Mouse (Mus musculus): ENCODE measurements around the gene Sh3pxd2a.

Gene Sh3pxd2a

GRCm38 (mm10) chr19:47492422-47492821 lies 28.2 kb upstream of the Sh3pxd2a start:
- in situ Hi-C loops (cut with MboI, MseI), result no loop called here

DNA sequence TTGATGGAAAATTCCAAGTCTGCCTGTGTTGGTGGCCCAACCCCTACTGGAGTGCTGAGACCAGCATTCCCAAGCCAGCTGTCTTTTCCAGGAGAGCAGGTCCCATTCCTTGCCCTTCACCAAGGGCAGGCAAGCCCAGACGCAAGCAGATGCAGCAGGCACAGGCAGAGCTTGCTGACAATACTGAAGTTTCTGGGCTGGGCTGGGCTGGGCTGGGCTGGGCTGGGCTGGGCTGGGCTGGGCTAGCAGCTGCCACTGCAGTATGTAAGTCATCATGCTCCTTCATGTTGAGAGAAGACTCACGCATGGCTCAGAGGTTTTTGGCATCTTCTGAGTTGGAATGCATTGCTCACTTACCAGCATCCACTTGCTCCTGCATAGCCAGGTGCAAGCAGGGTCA lies 27.7 kb upstream of the Sh3pxd2a start:
- in situ Hi-C loops (cut with MboI, MseI), result no loop called here

- in situ Hi-C loops (cut with MboI, MseI), result loop anchor here (5.0 kb wide), 1 partner anchor 127 kb away; no protein-coding TSS in a partner anchor
Observed at GRCm38 (mm10) chr19:47489233-47489632, 25.0 kb upstream of the Sh3pxd2a start.

- in situ Hi-C loops (cut with MboI, MseI), result loop anchor here (5.0 kb wide), 1 partner anchor 126 kb away; no protein-coding TSS in a partner anchor
Observed at GRCm38 (mm10) chr19:47488250-47488649, 24.0 kb upstream of the Sh3pxd2a start.

- in situ Hi-C loops (cut with MboI, MseI), result loop anchor here (5.0 kb wide), 1 partner anchor 125 kb away; no protein-coding TSS in a partner anchor
Observed at GRCm38 (mm10) chr19:47487572-47487971, 23.4 kb upstream of the Sh3pxd2a start.

DNA sequence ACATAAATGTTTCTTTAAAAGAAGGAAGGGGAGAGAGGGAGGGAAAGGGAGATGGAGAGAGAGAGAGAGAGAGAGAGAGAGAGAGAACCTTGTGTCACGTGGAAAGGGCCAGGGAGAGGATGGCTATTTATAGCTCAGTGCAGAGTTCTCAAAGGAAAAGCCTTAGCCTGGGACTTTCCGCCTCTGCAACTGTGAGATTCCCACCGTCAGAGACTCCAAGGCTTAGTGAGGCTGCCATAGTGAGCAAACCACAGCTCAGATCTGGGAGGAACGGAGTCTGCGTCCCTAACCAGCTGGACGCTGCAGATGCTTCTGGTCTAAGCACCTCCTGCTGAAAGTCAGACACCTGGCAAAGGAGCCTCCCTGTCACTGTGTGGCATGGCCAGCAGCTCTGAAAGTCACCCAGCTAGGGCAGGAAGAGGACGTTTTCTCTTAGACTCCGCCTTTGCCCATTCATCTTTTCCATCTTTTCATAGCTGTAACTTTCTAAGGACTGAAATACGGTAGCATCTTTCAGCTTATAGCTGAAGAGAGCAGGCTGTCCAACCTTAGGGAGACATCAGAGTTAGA lies 21.9 kb upstream of the Sh3pxd2a start:
- in situ Hi-C loops (cut with MboI, MseI), result loop anchor here (5.0 kb wide), 1 partner anchor 124 kb away; no protein-coding TSS in a partner anchor

- in situ Hi-C loops (cut with MboI, MseI), result no loop called here
Observed at GRCm38 (mm10) chr19:47484110-47484509, 19.9 kb upstream of the Sh3pxd2a start.

DNA sequence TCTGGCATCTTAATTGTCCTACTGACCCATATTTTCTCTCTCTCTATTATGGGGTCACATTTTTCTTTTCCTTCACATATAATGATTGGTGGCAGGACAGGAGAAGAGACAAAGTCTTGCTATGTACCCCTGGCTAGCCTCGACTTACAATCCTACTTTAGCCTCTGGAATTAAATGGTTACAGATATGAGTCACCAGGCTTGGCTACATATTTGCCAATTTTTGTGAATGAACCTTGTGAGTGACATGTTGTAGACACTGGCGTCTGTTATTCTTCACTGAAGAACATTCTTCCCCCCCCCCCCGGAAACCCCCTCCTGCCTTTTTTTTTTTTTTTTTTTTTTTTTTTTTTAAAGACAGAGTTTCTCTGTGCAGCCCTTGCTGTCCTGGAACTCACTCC lies 19.1 kb upstream of the Sh3pxd2a start:
- in situ Hi-C loops (cut with MboI, MseI), result no loop called here

DNA sequence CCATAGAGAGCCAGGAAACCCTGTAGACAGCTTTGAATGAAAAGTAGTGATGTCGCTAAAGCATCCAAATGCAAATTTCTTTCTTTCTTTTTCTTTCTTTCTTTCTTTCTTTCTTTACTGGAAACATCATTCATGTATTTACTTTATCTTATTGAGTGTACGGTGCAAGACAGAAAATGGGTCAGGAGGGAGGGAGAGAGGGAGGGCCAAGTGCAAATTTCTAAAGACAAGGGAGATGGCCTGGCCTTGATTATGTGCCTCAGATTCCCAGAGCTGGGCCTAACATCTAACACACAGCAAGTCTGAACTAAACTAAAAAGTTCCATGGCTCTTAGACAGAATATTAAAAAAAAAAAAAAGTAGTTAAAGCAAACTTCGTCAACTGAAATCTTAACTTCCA lies 9.3 kb upstream of the Sh3pxd2a start:
- in situ Hi-C loops (cut with MboI, MseI), result no loop called here

GRCm38 (mm10) chr19:47472881-47473400 lies 8.7 kb upstream of the Sh3pxd2a start:
- in situ Hi-C loops (cut with MboI, MseI), result no loop called here

- in situ Hi-C loops (cut with MboI, MseI), result no loop called here
Observed at GRCm38 (mm10) chr19:47471808-47472207, 7.6 kb upstream of the Sh3pxd2a start.

DNA sequence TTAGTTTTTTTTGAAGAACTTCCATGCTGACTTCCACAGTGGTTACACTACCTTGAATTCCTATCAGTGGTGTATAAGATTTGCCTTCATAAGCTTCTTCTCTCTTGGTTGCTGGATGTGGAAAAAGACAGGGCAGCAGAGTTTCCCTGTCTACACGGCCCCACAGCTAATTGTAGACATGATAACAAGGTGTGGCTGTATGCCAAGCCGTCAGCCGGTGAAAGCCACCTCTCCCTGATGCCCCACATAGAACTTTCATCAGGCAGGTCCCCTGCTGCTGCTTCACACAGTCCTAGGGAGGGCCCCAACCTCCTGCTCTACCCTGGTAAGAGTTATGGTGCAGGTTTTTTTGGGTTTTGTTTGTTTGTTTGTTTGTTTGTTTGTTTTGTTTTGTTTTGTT lies 4.5 kb upstream of the Sh3pxd2a start:
- in situ Hi-C loops (cut with MboI, MseI), result no loop called here

GRCm38 (mm10) chr19:47466775-47467174 lies 2.6 kb upstream of the Sh3pxd2a start:
- in situ Hi-C loops (cut with MboI, MseI), result no loop called here

DNA sequence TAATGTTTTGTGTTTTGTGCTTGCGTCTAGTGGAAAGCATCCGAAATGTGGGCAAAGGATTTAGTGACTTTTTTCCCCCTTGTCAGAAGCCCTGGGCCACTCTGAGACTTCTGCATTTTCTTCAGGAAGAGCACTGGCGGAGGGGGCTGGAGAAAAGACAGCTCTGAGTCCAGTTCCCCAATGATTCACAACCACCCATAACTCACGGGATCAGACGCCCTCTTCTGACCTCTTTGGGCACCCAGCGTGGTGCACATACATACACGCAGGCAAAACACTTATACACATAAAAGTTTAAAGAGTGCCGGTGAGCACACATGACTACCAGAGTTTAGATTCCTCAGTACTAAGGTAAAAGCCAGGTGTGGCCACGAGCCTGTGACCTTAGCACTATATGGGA lies 1.3 kb upstream of the Sh3pxd2a start:
- in situ Hi-C loops (cut with MboI, MseI), result no loop called here

DNA sequence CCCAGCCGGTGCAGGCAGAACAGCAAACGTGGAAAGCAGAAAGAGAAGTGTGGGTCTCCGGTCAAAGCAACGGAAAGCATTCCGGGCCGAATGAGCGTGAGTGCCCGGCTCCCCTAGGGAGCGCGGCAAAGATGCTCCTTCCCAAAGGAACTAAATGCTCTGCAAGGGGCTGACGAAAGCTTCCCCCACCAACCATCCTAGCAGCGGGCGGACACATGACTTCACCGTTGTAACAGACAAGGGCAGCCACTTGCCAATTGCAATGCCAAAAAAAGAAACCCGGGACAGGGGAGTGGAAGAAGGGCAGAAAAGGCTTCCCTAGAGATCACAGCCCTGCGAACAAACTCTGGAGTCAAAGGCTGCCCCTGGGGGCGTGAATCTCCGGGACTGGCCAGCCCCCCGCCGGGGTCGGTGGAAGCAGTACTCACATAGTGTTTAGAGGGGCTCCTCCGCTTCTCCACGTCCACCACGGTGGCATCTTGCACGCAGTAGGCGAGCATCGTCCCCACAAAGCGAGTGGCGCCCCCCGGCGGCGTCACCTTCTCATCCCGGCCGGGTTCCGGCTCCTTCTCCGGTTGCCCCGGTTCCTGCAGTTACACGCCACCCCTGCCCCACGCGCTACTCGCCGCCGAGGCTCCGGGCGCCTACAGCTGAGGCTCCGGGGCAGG lies 431 bp downstream of the Sh3pxd2a start:
- in situ Hi-C loops (cut with MboI, MseI), result loop anchor here (5.0 kb wide), 1 partner anchor 106 kb away; no protein-coding TSS in a partner anchor

- in situ Hi-C loops (cut with MboI, MseI), result loop anchor here (5.0 kb wide), 1 partner anchor 106 kb away; no protein-coding TSS in a partner anchor
Observed at GRCm38 (mm10) chr19:47463206-47463605, 995 bp downstream of the Sh3pxd2a start.

- in situ Hi-C loops (cut with MboI, MseI), result loop anchor here (5.0 kb wide), 1 partner anchor 105 kb away; no protein-coding TSS in a partner anchor
Observed at GRCm38 (mm10) chr19:47462725-47463124, 1.5 kb downstream of the Sh3pxd2a start.

DNA sequence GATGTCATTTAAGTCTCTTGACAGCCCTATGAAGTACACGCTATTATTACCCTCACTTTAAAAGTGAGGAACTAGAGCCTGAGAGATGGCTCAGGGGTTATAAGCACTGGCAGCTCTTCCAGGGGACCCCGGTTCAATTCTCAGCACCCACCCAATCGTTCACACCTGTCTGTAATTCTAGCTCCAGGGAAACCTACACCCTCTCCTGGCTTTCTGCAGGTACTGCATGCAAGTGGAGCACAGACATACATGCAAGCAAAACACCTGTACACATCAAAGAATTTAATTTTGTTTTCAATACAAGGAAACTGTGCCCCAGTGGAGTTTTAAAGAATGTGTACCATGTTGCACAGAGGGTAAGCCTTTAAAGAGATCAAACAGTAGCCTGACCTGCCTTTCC lies 2.4 kb downstream of the Sh3pxd2a start:
- in situ Hi-C loops (cut with MboI, MseI), result loop anchor here (5.0 kb wide), 1 partner anchor 105 kb away; no protein-coding TSS in a partner anchor

DNA sequence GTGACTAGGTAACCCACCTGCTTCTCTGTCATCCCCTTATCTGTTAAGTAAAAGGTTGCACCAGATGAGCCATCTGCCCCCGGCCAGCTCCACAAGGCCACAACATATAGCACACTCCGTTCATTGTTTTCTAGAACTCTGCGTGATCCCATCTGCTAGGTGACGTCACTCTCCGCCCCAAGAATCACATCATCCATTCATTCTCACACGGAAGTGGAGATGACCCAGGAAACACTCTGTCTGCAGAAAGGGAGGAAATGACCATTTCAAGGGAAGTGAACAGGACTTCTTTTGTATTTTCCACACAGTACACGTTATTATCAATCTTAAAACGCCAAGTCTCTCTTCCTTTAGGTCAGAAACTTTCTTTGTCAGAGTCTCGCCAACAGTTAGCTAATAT lies 2.8 kb downstream of the Sh3pxd2a start:
- in situ Hi-C loops (cut with MboI, MseI), result loop anchor here (5.0 kb wide), 1 partner anchor 104 kb away; no protein-coding TSS in a partner anchor

DNA sequence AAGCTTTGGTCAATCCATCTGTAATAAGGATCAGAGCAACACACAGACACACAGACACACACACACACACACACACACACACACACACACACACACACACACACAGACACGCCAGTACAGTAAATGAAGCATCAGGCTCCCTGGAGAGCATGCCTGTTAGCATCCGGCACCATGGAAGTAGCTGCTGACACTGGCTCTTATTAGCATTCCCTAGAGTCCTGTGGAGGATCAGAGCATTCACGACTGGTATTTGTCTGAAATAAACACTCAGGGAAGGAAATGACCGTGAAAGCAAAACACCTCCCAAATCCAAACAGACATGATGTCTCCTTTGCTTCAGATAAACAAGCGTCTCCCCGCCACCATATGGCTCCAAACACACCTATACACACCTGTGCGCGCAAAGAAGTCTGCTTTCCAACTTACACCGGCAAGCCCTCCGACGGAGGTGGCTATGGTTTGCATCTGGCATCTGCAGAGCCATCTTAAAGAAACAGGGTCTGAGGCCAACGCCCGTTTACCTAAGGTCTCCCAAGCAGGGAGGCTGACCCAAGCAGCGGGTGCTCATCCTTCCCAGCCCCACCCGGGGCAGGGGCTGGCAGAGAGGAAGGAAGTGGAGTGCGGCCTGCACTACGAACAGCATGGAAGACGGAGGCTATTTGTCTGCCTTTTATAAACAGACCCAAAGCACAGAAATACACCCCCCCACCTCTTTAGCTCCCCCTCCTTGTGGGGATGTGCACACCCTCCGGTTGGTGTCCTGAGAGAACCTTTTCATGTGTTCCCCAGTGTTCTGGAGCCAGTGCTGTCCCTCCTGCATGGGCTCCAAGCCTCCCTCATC lies 3.9 kb downstream of the Sh3pxd2a start:
- in situ Hi-C loops (cut with MboI, MseI), result loop anchor here (5.0 kb wide), 1 partner anchor 103 kb away; no protein-coding TSS in a partner anchor

- in situ Hi-C loops (cut with MboI, MseI), result no loop called here
Observed at GRCm38 (mm10) chr19:47459214-47459613, 5.0 kb downstream of the Sh3pxd2a start.
